Mouse (Mus musculus): ENCODE measurements around the gene 2310022A10Rik.
"Not testable (repeated sequence)": the region's sequence is repeated elsewhere in the genome, so short reads cannot be mapped to it uniquely, and the experiment has no call there.

Gene 2310022A10Rik

DNA sequence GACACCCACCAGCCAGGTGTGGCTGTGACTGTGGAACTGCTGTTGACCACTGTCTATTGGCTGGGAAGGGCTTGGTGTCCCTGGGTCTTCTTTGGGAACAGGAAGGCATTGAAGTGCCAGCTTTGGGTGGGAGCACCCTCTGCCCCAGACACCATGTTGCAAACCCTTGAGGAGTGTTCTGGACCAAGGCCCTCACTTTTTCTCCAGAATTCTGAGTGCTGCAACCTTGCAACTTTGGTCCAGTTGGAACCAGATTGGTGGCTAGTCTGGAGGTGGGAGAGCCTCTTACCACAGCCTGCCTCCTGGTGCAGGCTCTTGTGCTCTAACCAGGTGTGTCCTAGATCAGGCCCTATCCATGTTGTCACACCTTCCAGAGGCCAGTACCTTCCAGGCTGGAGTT lies 71.9 kb downstream of the 2310022A10Rik start:
- no peak for DNase-seq

DNA sequence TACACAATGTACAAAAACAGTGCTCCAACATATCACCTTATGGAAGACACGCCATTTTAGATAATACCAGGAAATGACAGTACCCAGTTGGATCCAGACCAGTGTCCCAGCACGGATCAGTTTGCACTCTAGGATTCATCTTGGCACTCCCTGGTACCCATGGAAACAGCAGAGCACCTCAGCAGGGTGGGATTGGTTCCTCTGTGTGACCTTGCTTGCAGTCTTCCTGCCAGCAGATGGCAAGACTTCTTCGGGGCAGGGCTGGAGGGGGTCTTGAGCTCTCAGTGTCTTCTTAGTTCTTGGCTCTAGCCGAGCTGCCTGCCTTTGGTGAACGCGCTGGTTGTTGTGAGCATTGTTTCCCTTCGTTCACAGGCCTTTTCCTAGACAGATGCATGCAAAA lies 74.7 kb downstream of the 2310022A10Rik start:
- no peak for DNase-seq

DNA sequence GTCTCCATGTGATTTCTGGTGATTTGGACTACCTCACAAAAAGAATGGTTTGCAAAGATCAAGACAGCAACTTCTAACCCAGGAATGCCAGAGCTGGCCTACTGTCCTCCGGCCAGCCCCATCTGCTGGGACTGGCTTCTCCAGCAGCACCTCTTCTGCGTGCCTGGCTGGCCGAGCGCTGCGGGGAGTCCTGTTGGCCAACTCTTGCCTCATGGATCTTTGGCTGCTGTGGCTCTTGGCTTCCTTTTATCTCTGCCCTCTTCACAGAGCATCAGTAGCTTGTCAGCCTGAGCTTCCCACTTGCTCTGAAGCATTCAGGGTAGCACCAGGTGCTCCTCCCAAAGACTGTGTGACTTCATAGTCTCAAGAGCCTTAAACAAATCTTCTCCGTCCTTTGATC lies 75.2 kb downstream of the 2310022A10Rik start:
- no peak for DNase-seq

DNA sequence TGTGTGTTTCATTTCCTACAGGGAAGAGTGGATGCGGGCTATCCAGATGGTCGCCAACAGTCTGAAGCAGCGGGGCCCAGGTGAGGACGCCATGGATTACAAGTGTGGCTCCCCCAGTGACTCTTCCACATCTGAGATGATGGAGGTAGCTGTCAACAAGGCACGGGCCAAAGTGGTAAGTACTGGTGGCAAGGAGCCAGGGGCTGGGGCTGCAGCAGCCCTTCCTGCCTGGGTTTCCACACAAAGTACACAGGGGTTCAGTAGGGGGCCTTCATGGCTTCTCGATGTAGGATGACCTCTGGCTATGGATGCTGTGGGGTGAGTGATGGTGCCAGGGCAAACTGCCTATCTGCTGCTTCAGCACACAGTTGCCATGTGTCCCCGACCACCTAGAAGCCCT lies 75.8 kb downstream of the 2310022A10Rik start:
- DNase-seq, result not testable (repeated sequence)

GRCm38 (mm10) chr7:27631439-27631838 lies 78.4 kb downstream of the 2310022A10Rik start:
- DNase-seq, result no peak

Measured in right cerebral cortex, postnatal 4 days (tissue).